Mouse (Mus musculus): ENCODE results near the gene Gm14819. TPM values are rescaled to one million over a fixed set of nuclear protein-coding genes. Genes with fewer than 3 reads are reported as not detected.
"Not testable (repeated sequence)": the region's sequence is repeated elsewhere in the genome, so short reads cannot be mapped to it uniquely, and the experiment has no call there.

The Gm14819 gene
- total RNA-seq (2021) (not detected), polyA plus RNA-seq (2012; rRNA removed) (not detected in 2 replicates)
- long read RNA-seq, result 0 reads

DNA sequence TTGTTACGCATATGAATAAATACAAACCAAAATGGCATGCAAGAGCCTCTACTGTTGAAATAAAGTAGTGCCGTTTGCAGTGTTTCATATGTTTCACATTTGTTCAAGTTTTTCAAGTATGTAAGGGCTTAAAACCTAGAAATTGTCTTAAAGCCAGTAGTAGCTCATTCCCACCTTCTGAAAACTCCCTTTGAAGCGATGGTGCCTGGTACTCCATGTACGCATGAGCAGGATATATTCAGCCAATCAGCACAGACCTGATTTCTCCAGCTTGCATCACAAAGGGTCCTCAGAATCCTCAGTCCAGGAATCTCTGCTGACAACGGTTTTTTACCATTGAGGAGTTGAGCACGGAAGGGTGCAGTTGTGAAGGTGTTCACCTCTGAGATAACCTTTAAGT, at the start of gene Gm14819:
Gene Gm14819, plus strand, starts transcription at position 301 of the 400 bp plus-strand sequence.
- not testable (repeated sequence) for DNase-seq

All from adrenal gland, adult 2 months (tissue).